Mouse (Mus musculus) embryonic facial prominence, embryonic 12.5 days (tissue): ENCODE measurements around the gene Lnx1. TPM values are rescaled to one million over a fixed set of nuclear protein-coding genes. Genes with fewer than 3 reads are reported as not detected.

Experiments
- ATAC-seq: fragments of 200-750 bp; cut with Nextera tagmentation; 2 replicates; pipeline ENCODE4 v1.8.0; 2017; ENCODE audit not compliant: insufficient number of reproducible peaks, insufficient read depth, low FRiP score, low TSS enrichment
- H3K27ac ChIP-seq: fragments of 300-500 bp; sonication (generic); 2 replicates; pipeline ENCODE4 v1.5.1; 2016; ENCODE audit warnings: mild to moderate bottlenecking
- H3K27me3 ChIP-seq: fragments of 300-500 bp; sonication (generic); 2 replicates; pipeline ENCODE4 v1.6.1; 2016; ENCODE audit warnings: mild to moderate bottlenecking, moderate library complexity
- H3K36me3 ChIP-seq: fragments of 300-500 bp; sonication (generic); 2 replicates; pipeline ENCODE4 v1.6.1; 2016; ENCODE audit warnings: mild to moderate bottlenecking
- H3K4me1 ChIP-seq: fragments of 300-500 bp; sonication (generic); 2 replicates; pipeline ENCODE4 v1.6.1; 2016
- H3K4me2 ChIP-seq: fragments of 300-500 bp; sonication (generic); replicated peaks from 2 replicates; pipeline ENCODE4 v1.6.1; 2016; ENCODE audit warnings: mild to moderate bottlenecking, moderate library complexity
- H3K4me3 ChIP-seq: fragments of 300-500 bp; sonication (generic); 2 replicates; pipeline ENCODE4 v1.5.1; 2016; ENCODE audit warnings: mild to moderate bottlenecking
- H3K9ac ChIP-seq: fragments of 300-500 bp; sonication (generic); 2 replicates; pipeline ENCODE4 v1.6.1; 2016; ENCODE audit warnings: mild to moderate bottlenecking, moderate library complexity
- H3K9me3 ChIP-seq: fragments of 300-500 bp; sonication (generic); 2 replicates; pipeline ENCODE4 v1.6.1; 2016; ENCODE audit warnings: mild to moderate bottlenecking, moderate library complexity
- WGBS: fragments of 180-500 bp; shearing (Covaris S2); methylation state at CpG from one replicate; pipeline ENCODE4 v1.1.7; 2016; 5-methylcytosine and 5-hydroxymethylcytosine counted together
- polyA plus RNA-seq: library from polyadenylated mRNA; unstranded; fragments of >200 nt; fragmentation: Nextera tagmentation; extraction: Ambion mirVana; gene quantifications from 2 replicates; pipeline ENCODE4 v1.2.1, GENCODE M21; 2016

Lnx1 gene
- polyA plus RNA-seq, 1 experiment from 2014 or later = 2.0 TPM

- WGBS = 91% methylated on average over 9 of the region's 9 CpGs
- no peak for ATAC-seq
- no peak overlapping the region for H3K4me3 ChIP-seq
- no peak overlapping the region for H3K9ac ChIP-seq
- no peak overlapping the region for H3K4me2 ChIP-seq
- H3K27me3 ChIP-seq = no peaks in the 10 kb centered on the region
- peaks cover 3% of the 10 kb centered on the region; the same call in 1 of the 2 replicates for H3K4me1 ChIP-seq
- no peaks in the 10 kb centered on the region for H3K9me3 ChIP-seq
- no peaks in the 10 kb centered on the region for H3K36me3 ChIP-seq
- H3K27ac ChIP-seq = no peak overlapping the region
Measured at GRCm38 (mm10) chr5:74697534-74697933, 5.2 kb downstream of the Lnx1 start.

DNA sequence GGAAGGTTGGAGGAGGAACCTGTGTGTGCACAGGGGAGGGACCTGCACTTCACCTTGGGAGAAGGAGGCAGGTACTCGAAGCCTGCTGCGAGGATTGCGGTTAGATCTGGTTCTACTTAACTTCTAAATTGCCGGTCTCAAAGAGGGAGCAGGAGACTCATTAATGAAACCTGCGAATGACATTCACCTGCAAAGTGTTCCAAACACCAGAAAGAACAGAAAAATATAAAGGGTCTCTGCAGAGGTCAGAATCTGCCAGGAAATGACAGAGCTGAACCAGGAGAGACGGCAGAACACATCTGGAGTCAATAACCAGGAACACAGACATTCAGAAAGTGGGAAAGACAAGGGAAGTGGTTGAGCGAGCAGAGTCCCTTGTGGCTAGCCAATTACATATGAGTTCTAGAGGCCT, 8.3 kb downstream of the Lnx1 start:
- H3K9ac ChIP-seq = no peak overlapping the region
- H3K9me3 ChIP-seq = no peaks in the 10 kb centered on the region
- H3K4me2 ChIP-seq = no peak overlapping the region
- 26% methylated on average over 7 of the region's 7 CpGs for WGBS
- peaks cover 3% of the 10 kb centered on the region; the same call in 1 of the 2 replicates for H3K4me1 ChIP-seq
- H3K27me3 ChIP-seq = no peaks in the 10 kb centered on the region
- H3K4me3 ChIP-seq = no peak overlapping the region
- ATAC-seq = 0 out of 2 replicates have a peak, but pooled peaks have one; percentile 19
- no peak overlapping the region for H3K27ac ChIP-seq
- no peaks in the 10 kb centered on the region for H3K36me3 ChIP-seq

DNA sequence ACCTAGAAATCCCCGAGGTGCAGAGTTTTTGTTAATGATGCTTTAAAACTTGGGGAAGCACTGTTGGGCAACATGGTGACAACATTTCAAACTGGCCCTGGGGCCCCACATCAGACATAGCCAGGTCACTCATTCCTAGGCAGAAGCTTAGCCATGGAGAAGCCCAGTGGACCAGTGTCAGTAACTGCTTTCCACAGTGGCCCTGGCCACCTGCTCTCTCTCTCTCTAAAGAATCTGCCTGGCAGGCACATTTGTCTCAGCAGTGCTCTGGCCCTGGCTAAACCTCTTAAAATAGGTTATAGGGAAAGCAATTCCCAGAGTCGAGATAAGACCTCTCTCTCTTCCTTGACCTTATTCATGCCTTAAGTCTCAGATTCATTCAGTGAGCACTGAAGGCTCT, 8.9 kb downstream of the Lnx1 start:
- Histone ChIP-seq H3K27ac (no peak overlapping the region), H3K4me3 (no peak overlapping the region), H3K4me1 (peaks cover 3% of the 10 kb centered on the region; the same call in 1 of the 2 replicates), H3K27me3 (no peaks in the 10 kb centered on the region), H3K9me3 (no peaks in the 10 kb centered on the region), H3K4me2 (no peak overlapping the region), H3K36me3 (no peaks in the 10 kb centered on the region), H3K9ac (no peak overlapping the region)
- no peak for ATAC-seq
- WGBS = 59% methylated on average over 2 of the region's 2 CpGs

GRCm38 (mm10) chr5:74692411-74693090, 10.2 kb downstream of the Lnx1 start:
- Histone ChIP-seq H3K4me2 (no peak overlapping the region), H3K4me3 (no peak overlapping the region), H3K27ac (no peak overlapping the region), H3K9me3 (no peaks in the 10 kb centered on the region), H3K9ac (no peak overlapping the region), H3K36me3 (no peaks in the 10 kb centered on the region), H3K27me3 (no peaks in the 10 kb centered on the region), H3K4me1 (peaks cover 3% of the 10 kb centered on the region; the same call in 1 of the 2 replicates)
- 84% methylated on average over 6 of the region's 6 CpGs for WGBS
- no peak for ATAC-seq

GRCm38 (mm10) chr5:74688822-74689221, 13.9 kb downstream of the Lnx1 start:
- 90% methylated on average over 2 of the region's 2 CpGs for WGBS
- Histone ChIP-seq H3K9ac (no peak overlapping the region), H3K27ac (no peak overlapping the region)

GRCm38 (mm10) chr5:74684944-74685343, 17.8 kb downstream of the Lnx1 start:
- no peaks in the 10 kb centered on the region for H3K4me1 ChIP-seq
- no peaks in the 10 kb centered on the region for H3K27me3 ChIP-seq
- no peaks in the 10 kb centered on the region for H3K36me3 ChIP-seq
- no peak overlapping the region for H3K27ac ChIP-seq
- WGBS = 72% methylated on average over 5 of the region's 5 CpGs
- no peak overlapping the region for H3K9ac ChIP-seq
- no peak for ATAC-seq
- no peak overlapping the region for H3K4me2 ChIP-seq
- H3K4me3 ChIP-seq = no peak overlapping the region
- H3K9me3 ChIP-seq = no peaks in the 10 kb centered on the region

More at GRCm38 (mm10) chr5:74688822-74689221, 13.9 kb downstream of the Lnx1 start:
- H3K36me3 ChIP-seq = no peaks in the 10 kb centered on the region
- H3K9me3 ChIP-seq = no peaks in the 10 kb centered on the region
- ATAC-seq = no peak
- H3K4me1 ChIP-seq = no peaks in the 10 kb centered on the region
- H3K27me3 ChIP-seq = no peaks in the 10 kb centered on the region
- no peak overlapping the region for H3K4me3 ChIP-seq
- no peak overlapping the region for H3K4me2 ChIP-seq

- Histone ChIP-seq H3K9me3 (no peaks in the 10 kb centered on the region), H3K4me2 (no peak overlapping the region), H3K4me3 (no peak overlapping the region), H3K27ac (no peak overlapping the region), H3K4me1 (no peaks in the 10 kb centered on the region), H3K9ac (no peak overlapping the region), H3K27me3 (no peaks in the 10 kb centered on the region), H3K36me3 (no peaks in the 10 kb centered on the region)
- WGBS = 71% methylated on average over 2 of the region's 2 CpGs
- ATAC-seq = no peak
Measured at GRCm38 (mm10) chr5:74683832-74684231, 18.9 kb downstream of the Lnx1 start.

- no peak overlapping the region for H3K27ac ChIP-seq
- no peaks in the 10 kb centered on the region for H3K27me3 ChIP-seq
- no peaks in the 10 kb centered on the region for H3K9me3 ChIP-seq
- WGBS = 89% methylated on average over 1 of the region's 1 CpGs
- peaks cover 3% of the 10 kb centered on the region; the same call in 1 of the 2 replicates for H3K4me1 ChIP-seq
- ATAC-seq = no peak
- no peaks in the 10 kb centered on the region for H3K36me3 ChIP-seq
- no peak overlapping the region for H3K4me2 ChIP-seq
- H3K9ac ChIP-seq = no peak overlapping the region
- no peak overlapping the region for H3K4me3 ChIP-seq
Measured at GRCm38 (mm10) chr5:74682735-74683134, 20.0 kb downstream of the Lnx1 start.

DNA sequence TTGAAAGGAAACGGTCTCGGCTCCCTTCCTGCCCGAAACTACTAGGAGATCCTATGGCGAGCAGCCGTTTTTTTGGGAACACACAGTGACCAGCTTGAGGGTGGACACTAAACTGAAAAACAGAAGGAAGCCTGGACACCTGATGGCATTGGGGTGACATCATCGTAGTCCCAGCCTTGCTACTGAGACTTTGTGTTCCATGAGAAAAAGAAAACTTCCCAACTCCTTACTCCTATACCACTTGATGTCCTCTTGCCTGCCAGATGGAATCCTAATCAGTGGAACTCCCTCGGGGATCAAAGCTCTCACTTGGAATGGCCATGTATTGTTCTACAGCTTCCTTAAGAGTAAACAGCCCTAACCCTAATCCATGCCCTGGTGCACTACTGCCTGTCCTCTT, 23.1 kb downstream of the Lnx1 start:
- no peaks in the 10 kb centered on the region for H3K36me3 ChIP-seq
- no peak overlapping the region for H3K4me3 ChIP-seq
- H3K4me2 ChIP-seq = no peak overlapping the region
- H3K27ac ChIP-seq = no peak overlapping the region
- H3K9ac ChIP-seq = no peak overlapping the region
- peaks cover 8% of the 10 kb centered on the region; the same call in 1 of the 2 replicates for H3K4me1 ChIP-seq
- 83% methylated on average over 7 of the region's 7 CpGs for WGBS
- no peak for ATAC-seq
- H3K27me3 ChIP-seq = no peaks in the 10 kb centered on the region
- no peaks in the 10 kb centered on the region for H3K9me3 ChIP-seq

DNA sequence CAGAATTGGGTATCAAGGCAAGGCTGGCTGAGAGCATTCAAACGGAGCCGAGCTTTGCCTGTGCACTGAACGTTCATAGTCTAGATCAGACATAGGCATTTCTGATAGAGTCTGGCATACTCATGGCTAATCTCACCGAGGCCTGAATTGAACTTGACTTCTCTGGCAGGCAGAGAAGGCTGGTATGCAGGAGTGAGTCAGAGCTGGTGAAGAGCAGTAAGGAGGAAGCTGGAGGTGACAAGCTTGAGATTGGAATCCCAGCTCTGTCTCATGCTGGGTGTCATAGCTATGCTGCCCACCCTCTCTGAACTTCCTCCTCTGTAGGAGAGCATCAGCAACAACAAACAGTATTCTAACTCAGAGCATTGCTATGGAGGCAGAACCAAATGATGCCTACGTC, 24.0 kb downstream of the Lnx1 start:
- no peaks in the 10 kb centered on the region for H3K9me3 ChIP-seq
- H3K36me3 ChIP-seq = no peaks in the 10 kb centered on the region
- no peak overlapping the region for H3K4me2 ChIP-seq
- no peak for ATAC-seq
- H3K4me1 ChIP-seq = peaks cover 8% of the 10 kb centered on the region; the same call in 1 of the 2 replicates
- no peak overlapping the region for H3K27ac ChIP-seq
- no peaks in the 10 kb centered on the region for H3K27me3 ChIP-seq
- WGBS = 89% methylated on average over 5 of the region's 5 CpGs
- H3K9ac ChIP-seq = no peak overlapping the region
- no peak overlapping the region for H3K4me3 ChIP-seq

DNA sequence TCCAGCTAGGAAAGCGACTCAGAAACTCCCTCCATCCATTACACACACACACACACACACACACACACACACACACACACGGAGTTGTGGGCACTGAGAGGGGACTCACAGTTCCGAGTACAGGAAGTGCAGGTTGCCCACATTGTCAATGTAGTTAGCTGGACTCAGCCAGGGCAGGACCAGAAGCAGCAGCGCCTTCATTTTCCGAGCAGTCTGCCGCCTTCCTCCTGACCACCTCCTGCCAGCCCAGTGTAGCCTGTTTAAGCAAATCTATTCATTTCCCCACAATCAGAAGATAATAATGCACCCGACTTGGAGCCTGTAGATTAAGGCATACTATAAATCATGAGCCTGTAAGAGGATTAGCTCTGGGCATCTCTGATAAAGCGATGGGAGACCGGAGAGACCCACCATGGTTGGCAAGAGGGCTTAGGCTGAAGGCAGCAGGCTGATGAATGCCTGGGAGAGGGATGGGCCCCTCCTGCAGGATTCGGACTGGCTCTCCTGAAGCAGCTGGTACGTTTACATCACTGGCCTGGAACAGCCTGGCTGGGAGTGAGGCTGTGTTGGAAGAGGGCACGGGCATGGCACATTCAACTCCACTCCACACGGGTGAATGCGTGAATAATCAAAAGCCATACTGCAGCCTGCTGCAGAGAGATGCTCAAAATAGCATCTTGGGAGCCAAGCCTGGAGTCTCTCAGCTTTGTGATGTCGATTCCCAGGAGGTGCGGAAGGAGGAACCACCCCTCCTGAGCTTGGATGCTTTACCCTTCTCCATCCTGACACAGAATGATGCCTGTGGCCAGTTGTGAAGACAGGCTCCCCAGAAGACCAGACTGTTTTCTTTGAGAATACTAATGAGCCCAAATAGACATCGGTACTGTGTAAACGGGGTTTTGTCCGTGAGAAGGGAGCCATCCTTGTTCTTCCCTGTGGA, 25.0 kb downstream of the Lnx1 start:
- 71% methylated on average over 19 of the region's 19 CpGs for WGBS

GRCm38 (mm10) chr5:74672556-74672955, 30.2 kb downstream of the Lnx1 start:
- Histone ChIP-seq H3K27me3 (no peaks in the 10 kb centered on the region), H3K27ac (no peak overlapping the region), H3K9ac (no peak overlapping the region), H3K36me3 (no peaks in the 10 kb centered on the region), H3K4me2 (no peak overlapping the region), H3K4me3 (no peak overlapping the region), H3K4me1 (peaks cover 3% of the 10 kb centered on the region; the same call in 1 of the 2 replicates), H3K9me3 (no peaks in the 10 kb centered on the region)
- WGBS = 87% methylated on average over 5 of the region's 5 CpGs
- no peak for ATAC-seq

More for the DNA sequence above, 25.0 kb downstream of the Lnx1 start:
- H3K27me3 ChIP-seq = no peaks in the 10 kb centered on the region
- no peaks in the 10 kb centered on the region for H3K9me3 ChIP-seq
- H3K36me3 ChIP-seq = no peaks in the 10 kb centered on the region
- H3K4me3 ChIP-seq = no peak overlapping the region
- H3K4me1 ChIP-seq = peaks cover 8% of the 10 kb centered on the region; the same call in 1 of the 2 replicates
- no peak overlapping the region for H3K9ac ChIP-seq
- ATAC-seq = no peak
- no peak overlapping the region for H3K4me2 ChIP-seq
- H3K27ac ChIP-seq = no peak overlapping the region
